Comparison of ENCODE assay signal across 8 mouse cellular contexts in genomic region chr4:26543833-26544232, GRCm38 (mm10).
DNase-seq lines count a peak whose midpoint lies in the region; ATAC-seq and TF ChIP-seq lines count a peak whose summit lies in the region.
"Had no signal": no experiment of that assay in that cellular context is flagged by ENCODE, and none has a peak within 500 bp of the region (broad histone marks: within the 10 kb centered on the region; RNA-seq: fewer than 3 reads in every experiment).

No protein-coding gene starts in this region.

- H3K27me3 ChIP-seq in liver, embryonic 14.5 days (ENCODE audit: control insufficient read depth, insufficient read depth, low read length) = no peaks in the 10 kb centered on the region
- no peaks in the 10 kb centered on the region for H3K27me3 ChIP-seq in liver, embryonic 12.5 days (replicated peaks)
- H3K27me3 ChIP-seq: embryonic facial prominence, embryonic 15.5 days had no signal

- DNase-seq in liver, embryonic 14.5 days (ENCODE audit: low read depth in 3 of 3, low spot score in 3 of 3) = peak in 1 of 3 experiments; percentile 11
- DNase-seq in brain, adult 2 months (ENCODE audit: low read depth, low spot score) = peak; percentile 69
- peak; percentile 43 for DNase-seq in forelimb bud, embryonic 11.5 days (ENCODE audit: low read depth, low spot score)
- DNase-seq in retina, embryonic 14.5 days (ENCODE audit: low spot score) = peak; percentile 84
- no peak for DNase-seq in spleen, adult 18-20 months
- no peak for DNase-seq in ovary, postnatal 36 days (ENCODE audit: low spot score)

- H3K9me3 ChIP-seq in liver, embryonic 14.5 days (ENCODE audit: control insufficient read depth, low read length) = no peaks in the 10 kb centered on the region
- H3K9me3 ChIP-seq in liver, embryonic 12.5 days (replicated peaks) = no peaks in the 10 kb centered on the region
- H3K9me3 ChIP-seq: embryonic facial prominence, embryonic 15.5 days had no signal

- 27% methylated on average over 1 of the region's 1 CpGs for WGBS in liver, embryonic 14.5 days (ENCODE audit: insufficient replicate concordance)
- 26% methylated on average over 1 of the region's 1 CpGs for WGBS in liver, embryonic 12.5 days (ENCODE audit: insufficient replicate concordance)

- H3K36me3 ChIP-seq in liver, embryonic 14.5 days (replicated peaks; ENCODE audit: control insufficient read depth, insufficient read depth, low read depth) = no peaks in the 10 kb centered on the region
- H3K36me3 ChIP-seq in liver, embryonic 12.5 days = no peaks in the 10 kb centered on the region
- H3K36me3 ChIP-seq: embryonic facial prominence, embryonic 15.5 days had no signal

- no peak overlapping the region for H3K4me3 ChIP-seq in liver, embryonic 14.5 days (ENCODE audit: insufficient read depth in 1 of 2, low read depth in 2 of 2, low read length in 2 of 2)
- H3K4me3 ChIP-seq in liver, embryonic 12.5 days = no peak overlapping the region
- H3K4me3 ChIP-seq: embryonic facial prominence, embryonic 15.5 days had no signal

- TF ChIP-seq CTCF in liver, embryonic 14.5 days (IDR thresholded peaks at IDR 0.05; ENCODE audit: low read depth) = peak; percentile 12; the same call in 1 of the 2 replicates

- no peak for TF ChIP-seq EP300 in liver, embryonic 14.5 days (IDR thresholded peaks at IDR 0.05; ENCODE audit: low read depth)

- ATAC-seq in liver, embryonic 14.5 days (ENCODE audit: insufficient read depth) = no peak
- no peak for ATAC-seq in liver, embryonic 12.5 days

- H3K4me2 ChIP-seq in liver, embryonic 14.5 days (ENCODE audit: low read depth) = no peak overlapping the region
- H3K4me2 ChIP-seq in liver, embryonic 12.5 days = no peak overlapping the region
- H3K4me2 ChIP-seq: embryonic facial prominence, embryonic 15.5 days had no signal

- no peak overlapping the region for H3K9ac ChIP-seq in liver, embryonic 14.5 days (replicated peaks)
- no peak overlapping the region for H3K9ac ChIP-seq in liver, embryonic 12.5 days
- H3K9ac ChIP-seq: embryonic facial prominence, embryonic 15.5 days had no signal

- H3K4me1 ChIP-seq in liver, embryonic 14.5 days (replicated peaks; ENCODE audit: control insufficient read depth in 2 of 2, insufficient read depth in 2 of 2, low read length in 1 of 2) = no peaks in the 10 kb centered on the region
- no peaks in the 10 kb centered on the region for H3K4me1 ChIP-seq in liver, embryonic 12.5 days
- H3K4me1 ChIP-seq: embryonic facial prominence, embryonic 15.5 days had no signal

- no peak overlapping the region for H3K27ac ChIP-seq in liver, embryonic 14.5 days
- H3K27ac ChIP-seq in liver, embryonic 12.5 days = no peak overlapping the region
- H3K27ac ChIP-seq: embryonic facial prominence, embryonic 15.5 days had no signal

Comparison
In these comparisons a context has a peak if more than half of its experiments do, and no peak if none do; other contexts are left out.
1. DNase-seq: peak in brain, adult 2 months (single experiment), forelimb bud, embryonic 11.5 days (single experiment) and retina, embryonic 14.5 days (single experiment); none in spleen, adult 18-20 months (0 of 2) and ovary, postnatal 36 days (single experiment).